Mouse (Mus musculus) megakaryocyte, embryonic 14.5 days (primary cell): ENCODE data around the gene Pfn3. TPM values are rescaled to one million over a fixed set of nuclear protein-coding genes. Genes with fewer than 3 reads are reported as not detected.

ENCODE experiments used
- H3K27me3 ChIP-seq: replicated peaks from 2 replicates; pipeline ENCODE3; 2012; ENCODE audit warnings: inconsistent platforms
- H3K36me3 ChIP-seq: replicated peaks from 2 replicates; pipeline ENCODE3; 2012; ENCODE audit warnings: low read length, inconsistent platforms, mixed read lengths
- H3K4me1 ChIP-seq: 2 replicates; pipeline ENCODE4 v1.6.1; 2012; ENCODE audit warnings: inconsistent platforms
- H3K4me3 ChIP-seq: replicated peaks from 2 replicates; pipeline ENCODE3; 2012; ENCODE audit warnings: moderate library complexity, mild to moderate bottlenecking, inconsistent platforms
- H3K9me3 ChIP-seq: 2 replicates; pipeline ENCODE4 v1.6.1; 2012; ENCODE audit warnings: inconsistent platforms
- FLI1 ChIP-seq: IDR thresholded peaks from 2 replicates; pipeline ENCODE4 v1.6.1; 2012; ENCODE audit warnings: low read length, inconsistent platforms, mixed read lengths
- GATA1 ChIP-seq: IDR thresholded peaks from 3 replicates; pipeline ENCODE4 v1.6.1; 2012; ENCODE audit warnings: mixed read lengths, low read length, inconsistent platforms, borderline replicate concordance
- polyA plus RNA-seq: library from polyadenylated mRNA; stranded (reverse); fragments of >175 nt; gene quantifications from 2 replicates; pipeline ENCODE4 v1.2.3, GENCODE M21; 2012; ENCODE audit warnings: low replicate concordance; ENCODE audit not compliant: insufficient read depth

Pfn3 gene
- polyA plus RNA-seq, 1 experiment = not detected

DNA sequence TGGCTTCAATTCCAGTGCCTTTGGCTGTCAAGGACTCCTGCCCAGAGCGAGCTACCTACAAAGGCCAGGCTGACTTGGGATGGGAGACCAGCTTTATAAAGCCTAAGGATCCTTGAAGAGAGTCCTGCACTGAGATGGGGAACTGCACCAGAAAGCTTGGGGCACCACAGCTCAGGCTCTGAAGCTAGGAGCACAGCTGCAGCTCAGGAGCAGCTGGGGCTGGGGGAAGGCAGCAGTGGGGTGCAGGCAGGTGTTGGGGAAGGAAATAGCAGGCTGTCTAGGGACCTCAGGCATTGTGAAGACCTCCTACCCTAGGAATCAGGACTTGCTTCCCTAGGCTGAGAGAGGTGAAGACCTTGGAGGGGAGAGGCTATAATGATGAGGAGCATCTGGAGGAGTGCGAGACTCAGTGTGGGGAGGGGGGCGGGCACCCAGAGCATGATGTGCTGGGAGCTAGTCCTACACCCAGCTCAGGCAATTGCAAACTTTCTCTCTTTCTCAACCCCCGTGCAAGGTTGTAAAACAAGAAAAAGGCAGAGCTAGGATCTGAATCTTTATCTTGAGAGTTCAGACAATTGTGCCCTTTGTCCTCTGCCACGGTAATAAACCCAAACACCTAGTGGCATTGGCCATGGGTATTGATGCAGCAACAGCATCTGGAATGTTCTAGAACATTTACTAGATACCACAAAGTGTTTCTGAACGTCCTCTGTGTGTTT, 40.7 kb downstream of the Pfn3 start:
- TF ChIP-seq GATA1 (no peak), FLI1 (no peak)
- Histone ChIP-seq H3K4me1 (peaks cover 49% of the 10 kb centered on the region), H3K9me3 (no peaks in the 10 kb centered on the region), H3K27me3 (peaks cover 7% of the 10 kb centered on the region), H3K36me3 (peaks cover 31% of the 10 kb centered on the region), H3K4me3 (no peak overlapping the region)

DNA sequence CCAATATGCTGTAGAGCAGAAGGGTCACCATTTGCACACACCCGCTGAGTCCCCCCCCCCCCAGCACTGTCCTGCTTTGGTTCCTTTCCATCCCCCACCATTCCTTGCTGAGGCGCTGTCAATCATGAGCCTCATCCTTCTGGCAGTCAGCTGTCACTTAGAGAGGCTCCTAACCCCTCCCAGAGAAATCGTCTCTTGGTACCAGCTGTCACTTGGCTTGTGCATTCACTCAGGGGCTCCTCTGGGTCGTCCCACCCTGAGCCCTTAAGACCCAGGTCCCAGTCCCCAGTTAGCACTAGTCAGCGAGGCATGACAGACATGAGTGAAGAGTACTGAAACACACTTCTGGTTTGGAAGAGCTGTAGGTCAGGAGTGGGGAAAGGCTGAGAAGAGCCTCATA, 43.3 kb downstream of the Pfn3 start:
- Histone ChIP-seq H3K9me3 (no peaks in the 10 kb centered on the region), H3K4me1 (peaks cover 71% of the 10 kb centered on the region), H3K36me3 (peaks cover 11% of the 10 kb centered on the region), H3K27me3 (peaks cover 7% of the 10 kb centered on the region), H3K4me3 (no peak overlapping the region)
- TF ChIP-seq FLI1 (no peak), GATA1 (no peak)

DNA sequence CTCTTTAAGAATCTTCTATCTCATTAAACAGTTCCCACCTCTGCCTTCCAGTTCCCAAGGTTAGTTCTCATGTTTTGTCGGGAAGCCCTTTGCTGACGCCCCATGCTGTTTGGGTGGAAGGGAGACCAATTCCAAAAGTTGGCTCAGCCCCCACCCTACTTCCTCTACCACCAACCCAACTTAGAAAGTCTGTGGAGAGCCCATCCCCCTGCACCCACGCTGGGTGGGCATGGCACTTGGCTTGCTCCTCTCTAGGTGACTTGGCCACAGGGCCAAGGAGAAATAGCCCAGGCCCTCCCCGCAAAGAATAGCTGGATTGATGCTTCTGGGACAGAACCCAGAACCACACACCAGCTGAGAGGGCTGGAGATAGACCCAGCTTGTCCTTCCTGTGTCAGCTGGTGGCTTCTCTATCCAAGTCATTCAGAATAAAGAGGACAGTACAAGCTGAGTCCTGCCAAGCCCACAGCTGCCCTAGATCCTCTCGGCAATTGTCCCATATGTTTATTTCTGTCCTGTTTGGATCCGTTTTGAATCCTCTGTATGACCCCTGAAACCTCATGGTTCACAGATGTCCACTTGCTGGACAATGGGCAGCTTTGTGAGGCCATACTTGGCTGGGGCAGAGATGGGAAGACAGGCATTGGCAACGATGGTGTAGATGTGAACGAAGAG, 43.9 kb downstream of the Pfn3 start:
- Histone ChIP-seq H3K4me1 (peaks cover 71% of the 10 kb centered on the region), H3K27me3 (peaks cover 7% of the 10 kb centered on the region), H3K4me3 (no peak overlapping the region), H3K9me3 (no peaks in the 10 kb centered on the region), H3K36me3 (peaks cover 11% of the 10 kb centered on the region)
- TF ChIP-seq FLI1 (no peak), GATA1 (no peak)

DNA sequence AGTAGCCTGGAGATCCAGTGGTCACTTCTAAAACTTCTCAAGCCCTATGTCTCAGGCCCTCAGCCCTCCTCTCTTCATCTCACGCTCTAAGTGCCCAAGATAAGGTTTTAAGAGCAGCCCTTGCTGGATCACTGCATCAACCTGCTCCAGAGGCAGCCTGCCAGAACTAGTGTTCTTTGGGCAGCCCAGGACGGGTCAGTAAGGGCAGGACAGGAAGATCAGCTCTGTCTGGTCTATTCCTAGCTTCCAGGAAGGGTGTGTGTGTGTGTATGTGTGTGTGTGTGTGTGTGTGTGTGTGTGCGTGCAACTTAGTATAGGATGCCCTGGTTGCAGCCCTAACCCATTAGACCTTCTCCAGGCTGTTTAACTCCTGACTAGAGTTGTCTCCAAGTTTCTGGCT, 44.8 kb downstream of the Pfn3 start:
- Histone ChIP-seq H3K4me1 (peaks cover 73% of the 10 kb centered on the region), H3K27me3 (peaks cover 7% of the 10 kb centered on the region), H3K36me3 (peaks cover 11% of the 10 kb centered on the region), H3K4me3 (peak overlapping the region; percentile 92), H3K9me3 (no peaks in the 10 kb centered on the region)
- no peak for TF ChIP-seq GATA1

DNA sequence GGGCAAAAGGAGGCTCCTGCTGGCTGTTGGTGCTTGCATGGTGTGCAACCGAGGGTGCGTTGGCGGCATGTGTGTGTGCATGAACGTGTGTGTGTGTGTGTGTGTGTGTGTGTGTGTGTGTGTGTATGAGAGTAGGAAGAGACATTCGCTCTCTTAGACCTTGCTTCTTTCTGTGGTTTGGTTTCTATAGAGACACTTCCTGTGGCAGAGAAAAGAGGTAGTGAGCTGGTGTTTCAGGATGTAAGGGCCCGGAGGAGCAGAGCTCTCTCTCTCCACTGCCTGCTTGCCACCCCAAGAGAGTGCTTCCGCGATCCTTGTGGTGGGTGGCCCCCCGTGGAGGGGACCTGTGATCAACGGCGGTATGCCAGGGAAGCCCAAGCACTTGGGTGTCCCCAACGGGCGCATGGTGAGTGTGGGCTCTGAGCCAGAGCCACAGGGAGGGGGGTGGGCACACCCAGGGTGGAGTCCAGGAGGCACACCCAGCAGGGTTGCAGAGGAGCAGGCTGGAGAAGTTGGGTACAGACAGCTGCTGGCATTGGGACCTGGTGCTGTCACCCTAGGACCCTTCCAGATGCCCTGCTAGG, 45.4 kb downstream of the Pfn3 start, which contains the start of gene Rgs14:
Rgs14 (plus strand) TSS at position 202 of the 584 bp plus-strand sequence.
- Histone ChIP-seq H3K27me3 (peaks cover 7% of the 10 kb centered on the region), H3K4me3 (peak within 1 kb of the TSS; percentile 92), H3K4me1 (peaks cover 77% of the 10 kb centered on the region), H3K36me3 (peaks cover 6% of the 10 kb centered on the region), H3K9me3 (no peaks in the 10 kb centered on the region)
- no peak for TF ChIP-seq FLI1
- TF ChIP-seq GATA1 = no peak

DNA sequence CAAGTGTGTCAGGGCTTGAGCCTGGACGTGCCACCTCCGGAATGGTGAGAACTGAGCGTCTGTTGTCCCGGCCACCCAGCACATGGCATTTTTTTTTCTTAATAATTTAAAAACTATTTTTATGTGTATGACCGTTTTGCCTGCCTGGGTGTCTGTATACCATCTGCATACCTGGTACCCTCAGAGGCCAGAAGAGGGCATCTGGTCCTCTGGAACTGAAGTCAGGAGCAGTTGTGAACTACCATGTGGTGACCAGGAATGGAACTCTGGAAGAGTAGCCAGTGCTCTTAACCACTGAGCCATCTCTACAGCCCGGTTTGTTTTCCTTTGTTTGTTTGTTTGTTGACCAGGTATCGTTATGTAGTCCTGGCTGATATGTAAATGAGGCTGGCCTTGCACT, 46.6 kb downstream of the Pfn3 start:
- peaks cover 2% of the 10 kb centered on the region for H3K27me3 ChIP-seq
- H3K4me3 ChIP-seq = no peak overlapping the region
- TF ChIP-seq FLI1 (no peak), GATA1 (no peak)
- H3K9me3 ChIP-seq = no peaks in the 10 kb centered on the region
- H3K4me1 ChIP-seq = peaks cover 69% of the 10 kb centered on the region
- H3K36me3 ChIP-seq = peaks cover 2% of the 10 kb centered on the region

Other genes starting within 250 kb of the Pfn3 start
- 2.5 and 2.7 TPM in 2 replicates for gene Nsd1, start 205.4 kb downstream of the Pfn3 start, polyA plus RNA-seq
- gene Prelid1, start 94.7 kb downstream of the Pfn3 start, polyA plus RNA-seq = 484 and 629 TPM in 2 replicates
- gene Rab24, start 93.3 kb downstream of the Pfn3 start, polyA plus RNA-seq = 23.5 and 94.6 TPM in 2 replicates
- 5.7 TPM in 1 of 2 replicates, not detected in the other for gene Mxd3, start 85.4 kb downstream of the Pfn3 start, polyA plus RNA-seq
- 59.9 and 62.1 TPM in 2 replicates for gene Lman2, start 52.4 kb downstream of the Pfn3 start, polyA plus RNA-seq
- 6.2 and 8.4 TPM in 2 replicates for gene Rgs14, start 45.5 kb downstream of the Pfn3 start, polyA plus RNA-seq
- not detected in 2 replicates for gene Slc34a1, start 17.0 kb downstream of the Pfn3 start, polyA plus RNA-seq
- gene F12, start 11.6 kb upstream of the Pfn3 start, polyA plus RNA-seq = 0.54 TPM in 1 of 2 replicates, not detected in the other
- gene Grk6, start 29.8 kb upstream of the Pfn3 start, polyA plus RNA-seq = 33.8 and 54.2 TPM in 2 replicates
- gene Prr7, start 49.0 kb upstream of the Pfn3 start, polyA plus RNA-seq = 5.3 and 21.1 TPM in 2 replicates
- gene Dbn1, start 72.9 kb upstream of the Pfn3 start, polyA plus RNA-seq = 1.8 and 5.0 TPM in 2 replicates
- gene Pdlim7, start 98.4 kb upstream of the Pfn3 start, polyA plus RNA-seq = 681 and 731 TPM in 2 replicates
- 35.5 and 98.6 TPM in 2 replicates for gene Dok3, start 114.1 kb upstream of the Pfn3 start, polyA plus RNA-seq
- gene Ddx41, start 121.4 kb upstream of the Pfn3 start, polyA plus RNA-seq = 49.7 and 52.6 TPM in 2 replicates
- gene Fam193b, start 155.9 kb upstream of the Pfn3 start, polyA plus RNA-seq = 64.4 and 77.7 TPM in 2 replicates
- 209 and 240 TPM in 2 replicates for gene Tmed9, start 158.5 kb upstream of the Pfn3 start, polyA plus RNA-seq
- gene B4galt7, start 184.7 kb upstream of the Pfn3 start, polyA plus RNA-seq = 11.6 and 13.8 TPM in 2 replicates
- gene Caml, start 207.8 kb upstream of the Pfn3 start, polyA plus RNA-seq = 12.6 and 59.7 TPM in 2 replicates
- 5.4 and 12.8 TPM in 2 replicates for gene Ddx46, start 219.8 kb upstream of the Pfn3 start, polyA plus RNA-seq